Mouse (Mus musculus) cerebellum, adult 9-10 months (tissue): ENCODE data around the gene Hikeshi.

Experiments used
- DNase-seq: peaks from one replicate; pipeline ENCODE4 v3.0.0; 2022

The Hikeshi gene

DNA sequence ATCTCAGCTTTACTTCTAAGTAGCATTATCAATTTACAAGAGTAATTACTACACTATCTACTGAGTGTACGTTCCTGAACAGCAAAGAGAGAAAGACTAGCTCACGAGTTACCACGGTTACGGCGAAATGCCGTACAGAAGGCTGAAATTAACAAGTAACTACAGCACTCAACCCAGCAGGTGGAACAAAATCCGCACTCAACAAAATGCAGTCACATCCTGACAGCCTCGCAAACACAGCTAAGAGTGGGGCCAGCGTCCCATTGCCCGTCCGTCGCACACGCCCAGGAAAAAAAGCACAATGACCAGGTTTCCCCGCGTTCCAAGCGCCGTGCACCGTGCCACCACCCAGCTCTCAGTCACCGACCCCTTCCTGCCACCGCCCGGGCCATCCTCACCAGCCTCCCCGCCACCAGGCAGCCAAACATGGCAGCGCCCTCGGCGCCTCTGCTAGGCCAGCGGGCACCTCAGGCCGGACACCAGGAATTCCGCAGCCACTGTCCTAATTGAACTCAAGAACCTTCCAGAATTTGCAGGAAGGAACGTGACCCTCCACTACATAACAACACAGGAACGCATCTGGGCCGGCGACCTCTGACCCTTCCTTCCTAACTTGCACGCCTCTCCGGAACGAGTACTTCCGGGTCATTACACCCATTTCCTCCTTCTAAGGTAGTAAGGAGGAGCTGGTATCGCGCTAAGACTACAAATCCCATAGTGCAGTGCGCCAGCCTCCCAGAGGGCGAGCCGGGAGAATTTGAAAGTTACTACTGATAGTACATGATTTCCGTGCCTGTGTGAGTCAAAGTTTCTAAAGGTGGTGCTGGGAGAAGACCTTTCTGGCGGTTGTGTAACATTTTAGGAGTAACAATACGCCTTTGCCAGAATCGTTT is at the start of gene Hikeshi:
Gene Hikeshi (minus strand): TSS at position 634 of the 893 bp plus-strand sequence.
- peak; percentile 96 for DNase-seq

DNA sequence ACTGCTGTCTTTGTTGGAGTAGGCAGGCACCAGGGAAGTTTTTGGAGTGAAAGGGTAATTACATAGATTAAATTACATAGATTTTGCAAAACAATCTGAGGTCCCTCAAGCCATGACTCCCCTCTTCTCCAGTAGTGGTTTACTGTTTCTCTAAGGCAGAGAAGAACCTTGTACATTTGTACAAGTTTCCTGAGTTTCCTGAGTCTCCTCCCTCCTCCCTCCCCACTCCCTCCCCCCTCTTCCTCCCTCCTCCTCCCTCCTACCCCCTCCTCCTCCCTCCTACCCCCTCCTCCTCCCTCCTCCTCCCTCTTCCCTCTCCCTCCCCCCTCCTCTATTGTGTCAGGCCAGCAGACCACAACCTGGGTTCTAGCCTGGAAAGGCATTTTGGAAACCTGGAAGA is 43.4 kb upstream of the Hikeshi start:
- DNase-seq = no peak

DNA sequence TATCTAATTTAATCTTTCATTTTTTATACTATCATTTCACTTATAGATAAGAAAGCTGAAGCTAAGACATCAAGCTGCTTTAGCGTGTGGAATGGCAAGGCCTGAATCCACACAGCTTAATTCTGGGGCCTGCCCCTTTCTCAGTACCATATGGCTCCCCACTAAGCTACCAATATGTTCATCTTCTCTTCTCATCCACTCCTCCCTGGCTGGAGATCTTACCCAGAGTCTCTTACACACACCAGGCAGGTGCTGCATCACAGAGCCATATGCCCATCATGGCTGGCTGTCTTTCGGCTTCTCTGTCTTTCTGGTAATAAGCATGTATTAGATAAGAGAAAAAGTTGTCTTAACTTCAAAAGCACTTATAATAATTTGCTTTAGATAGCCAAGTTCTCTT is 42.4 kb upstream of the Hikeshi start:
- peak; percentile 73 for DNase-seq

DNA sequence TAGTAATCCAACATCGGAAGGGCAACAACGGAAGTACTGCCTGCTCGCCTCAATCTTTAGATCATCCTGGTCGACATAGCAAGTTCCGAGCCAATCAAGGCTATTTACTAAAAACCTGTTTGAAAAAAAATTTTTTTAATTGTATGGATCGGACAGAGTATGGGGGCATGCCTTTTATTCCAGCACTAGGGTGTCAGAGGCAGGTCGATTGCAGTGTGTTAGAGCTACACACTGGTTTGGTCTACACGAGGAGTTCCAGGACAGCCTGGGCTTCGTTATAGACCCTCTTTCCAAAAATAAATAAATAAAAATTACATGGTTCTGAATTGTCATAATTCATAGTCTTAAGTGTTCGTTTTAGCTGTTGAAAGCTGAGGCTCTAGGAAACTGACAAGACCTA is 40.6 kb upstream of the Hikeshi start:
- DNase-seq = no peak

DNA sequence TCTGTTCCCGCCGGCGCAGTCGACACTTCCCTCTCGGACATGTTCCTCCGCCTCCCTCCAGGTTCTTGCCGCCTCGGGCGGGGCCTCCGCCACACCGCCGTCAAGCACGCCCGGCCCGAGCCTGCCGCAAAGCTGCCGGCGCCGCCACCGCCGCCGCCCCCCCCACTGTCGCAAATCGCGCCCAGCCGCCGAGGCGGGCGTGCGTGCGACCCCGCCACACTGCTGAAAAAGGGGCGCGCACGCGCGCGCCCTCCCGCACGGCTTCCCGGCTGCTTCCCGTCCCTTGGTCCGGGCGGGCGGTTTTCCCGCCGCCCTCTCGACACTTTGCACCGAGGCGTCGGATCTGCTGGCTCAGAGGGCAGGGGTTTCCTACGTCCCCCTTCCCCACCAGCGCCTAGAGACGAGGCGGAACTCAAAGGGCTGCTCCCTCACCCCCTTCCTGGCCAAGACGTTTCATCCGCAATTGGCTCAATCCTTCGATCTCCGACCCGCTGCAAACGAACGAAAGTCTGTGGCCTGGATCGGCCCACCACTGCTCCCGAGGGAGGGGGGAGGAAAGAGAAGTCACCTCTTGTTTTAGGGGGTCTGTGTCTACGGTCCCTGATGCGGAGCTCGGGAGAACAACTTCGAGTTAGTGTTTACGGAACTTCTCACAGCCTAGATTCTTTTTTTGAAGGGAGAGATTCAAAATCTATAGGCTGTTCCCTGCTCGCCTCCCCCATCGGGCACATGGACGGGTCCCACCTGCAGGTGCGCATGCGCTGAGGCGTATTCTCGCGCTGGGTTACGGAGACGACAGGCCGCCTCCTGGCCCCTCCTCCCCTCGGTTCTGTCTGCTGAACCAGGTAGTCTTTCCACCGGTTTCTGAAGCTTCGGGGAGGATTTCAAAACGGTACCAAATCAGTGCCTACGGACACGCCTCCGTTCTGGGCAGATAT is 39.8 kb upstream of the Hikeshi start, which contains the start of gene Eed:
Gene Eed (minus strand): TSS at position 499 of the 938 bp plus-strand sequence.
- DNase-seq = peak; percentile 97

DNA sequence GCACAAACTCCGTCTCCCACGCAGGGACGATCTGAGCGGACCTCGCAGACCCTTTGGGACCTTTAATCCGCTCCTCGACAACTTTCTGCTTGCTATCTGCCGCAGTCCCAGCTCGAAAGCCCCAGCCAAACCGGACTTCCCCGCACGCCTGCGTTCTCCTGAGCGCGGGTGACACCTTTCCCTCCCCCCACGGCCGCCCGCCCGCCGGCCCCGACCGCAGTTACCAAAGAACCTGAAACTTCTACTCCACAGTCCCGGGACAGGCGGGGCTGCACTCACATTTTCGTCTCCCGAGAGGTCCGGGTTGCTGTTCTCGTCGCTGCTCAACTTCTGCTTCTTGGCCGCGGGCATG is 39.1 kb upstream of the Hikeshi start:
- no peak for DNase-seq

DNA sequence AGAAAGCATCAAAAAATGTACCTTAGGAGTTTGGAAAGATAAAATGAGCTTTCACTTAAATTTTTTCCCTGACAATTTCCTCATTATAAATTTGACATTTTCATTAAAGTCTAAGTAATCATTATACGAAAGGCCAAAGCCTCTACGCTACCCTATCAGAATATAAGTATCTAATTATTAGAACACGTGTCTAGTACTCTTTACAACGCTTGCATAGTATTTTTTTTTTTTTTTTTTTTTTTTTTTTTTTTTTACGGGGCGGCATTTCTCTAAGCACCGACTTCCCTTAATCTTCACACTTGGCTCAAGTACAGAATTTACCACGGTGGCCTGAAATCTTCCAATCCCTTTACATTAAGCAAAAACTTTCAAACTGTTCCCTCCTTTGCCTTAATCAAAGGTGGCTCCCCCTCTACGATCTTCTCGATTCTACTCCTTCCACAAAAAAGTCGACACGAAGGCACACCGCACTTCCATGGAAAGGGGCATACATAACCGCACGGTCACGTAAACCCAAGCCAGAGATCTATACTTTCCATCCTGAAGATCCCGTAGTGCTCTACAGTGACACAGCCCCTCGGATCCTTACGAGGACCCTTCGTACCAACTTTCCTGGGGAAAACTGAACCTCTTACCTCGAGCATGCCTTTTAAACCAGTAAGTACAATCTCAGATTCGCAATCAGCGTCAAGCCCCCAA is 38.6 kb upstream of the Hikeshi start:
- DNase-seq = no peak

DNA sequence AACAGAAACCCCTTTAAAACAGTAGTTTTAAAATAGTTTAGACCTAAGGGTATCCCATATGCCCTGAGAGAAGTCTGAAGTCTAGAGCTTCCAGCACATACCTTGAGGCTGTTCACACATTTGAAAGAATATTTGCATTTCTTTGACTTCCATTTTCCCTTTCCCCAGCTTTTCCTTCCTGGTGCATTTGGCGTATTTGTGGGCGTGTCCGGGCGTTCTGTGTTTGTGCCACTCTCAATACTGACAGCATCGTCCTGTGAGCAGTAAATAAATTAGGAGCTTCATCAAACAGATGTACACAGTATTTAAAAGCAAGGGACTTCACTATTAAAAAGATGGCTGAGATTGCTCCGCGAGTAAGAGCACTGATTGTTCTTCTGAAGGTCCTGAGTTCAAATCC is 35.8 kb upstream of the Hikeshi start:
- DNase-seq = no peak

DNA sequence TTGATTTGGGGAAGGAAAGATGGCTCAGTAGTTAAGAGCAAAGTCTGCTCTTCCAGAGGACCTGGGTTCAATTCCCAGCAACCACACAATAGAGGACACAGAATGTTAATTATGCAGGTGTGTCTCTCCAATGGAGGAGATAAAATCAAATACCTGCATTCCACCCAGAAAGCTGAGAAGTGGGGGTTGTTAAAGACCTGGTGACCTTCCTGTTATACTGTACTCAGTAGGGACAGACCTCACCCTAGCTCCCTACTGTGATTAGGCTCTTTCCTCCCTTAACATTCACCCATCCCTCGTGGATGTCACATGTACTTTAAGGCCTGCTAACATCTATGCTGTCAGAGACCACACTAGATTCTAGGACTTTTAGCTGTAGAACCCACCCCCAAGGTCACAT is 34.6 kb upstream of the Hikeshi start:
- DNase-seq = no peak

DNA sequence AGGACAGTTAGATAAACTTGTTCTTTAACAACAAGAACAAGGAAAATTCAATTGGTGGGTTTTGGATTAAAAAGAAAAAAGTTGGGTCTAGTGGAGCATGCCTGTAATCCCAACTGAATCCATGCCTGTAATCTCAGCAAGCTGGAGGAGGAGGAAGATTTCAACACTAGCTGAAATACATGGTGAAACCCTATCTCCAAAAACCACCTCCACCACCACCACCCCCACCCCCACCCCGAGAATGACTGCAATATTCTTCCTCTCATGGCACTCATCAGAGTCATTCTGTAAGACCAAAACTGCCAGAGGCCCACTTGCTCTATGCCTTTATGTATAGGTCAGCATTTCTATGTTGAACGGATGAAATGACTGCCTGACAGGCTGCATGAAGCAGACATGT is 26.2 kb upstream of the Hikeshi start:
- no peak for DNase-seq

DNA sequence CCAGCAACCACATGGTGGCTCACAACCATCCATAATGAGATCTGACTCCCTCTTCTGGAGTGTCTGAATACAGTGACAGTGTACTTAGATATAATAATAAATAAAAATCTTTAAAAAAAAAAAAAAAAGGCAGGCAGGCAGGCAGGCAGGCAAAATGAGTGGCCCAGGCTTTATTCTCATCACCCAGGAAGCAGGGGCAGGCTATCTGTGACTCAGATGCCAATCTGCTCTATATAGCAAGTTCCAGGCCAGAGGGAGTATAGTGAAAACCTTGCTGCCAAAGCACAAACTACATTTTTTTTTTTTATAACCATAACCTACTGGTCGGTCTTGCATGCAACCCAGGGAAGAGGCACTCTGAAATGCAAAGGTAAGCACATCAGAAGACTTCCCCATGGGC is 25.8 kb upstream of the Hikeshi start:
- no peak for DNase-seq

DNA sequence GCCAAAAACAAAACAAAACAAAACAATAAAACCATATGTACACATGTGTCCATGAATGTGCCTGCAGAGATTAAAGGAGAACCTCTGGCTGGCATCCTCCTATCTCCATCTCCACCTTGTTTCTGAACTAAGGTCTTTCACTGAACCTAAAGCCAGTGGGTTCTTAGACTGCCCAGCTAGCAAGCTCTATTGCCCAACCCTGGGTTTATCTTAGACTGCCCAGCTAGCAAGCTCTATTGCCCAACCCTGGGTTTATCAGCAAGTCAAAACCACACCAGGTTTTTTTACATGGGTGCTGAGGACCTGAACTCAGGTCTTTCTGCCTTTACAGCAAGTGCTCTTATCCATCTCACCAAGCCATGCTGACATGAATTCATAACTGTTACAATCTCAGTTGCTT is 22.1 kb upstream of the Hikeshi start:
- no peak for DNase-seq

DNA sequence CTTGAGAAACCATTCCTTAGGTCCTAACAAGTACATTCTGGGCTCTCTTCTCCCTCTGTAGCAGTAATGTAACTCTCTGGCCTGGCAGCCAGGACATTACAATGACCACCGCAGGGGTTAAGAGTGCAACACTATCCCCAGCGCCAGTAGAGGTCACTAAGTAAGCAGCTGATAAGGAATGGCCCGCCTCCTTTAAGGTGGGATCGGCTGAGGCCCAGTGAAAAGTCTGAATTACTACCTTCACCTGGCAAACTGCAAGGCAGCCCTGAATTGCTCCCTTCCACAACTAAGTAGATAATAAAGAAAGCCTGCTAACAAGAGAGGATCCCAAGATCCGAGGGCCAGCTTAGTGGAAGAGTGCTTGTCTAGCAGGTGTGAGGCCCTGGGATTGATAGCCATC is 16.3 kb upstream of the Hikeshi start:
- no peak for DNase-seq

DNA sequence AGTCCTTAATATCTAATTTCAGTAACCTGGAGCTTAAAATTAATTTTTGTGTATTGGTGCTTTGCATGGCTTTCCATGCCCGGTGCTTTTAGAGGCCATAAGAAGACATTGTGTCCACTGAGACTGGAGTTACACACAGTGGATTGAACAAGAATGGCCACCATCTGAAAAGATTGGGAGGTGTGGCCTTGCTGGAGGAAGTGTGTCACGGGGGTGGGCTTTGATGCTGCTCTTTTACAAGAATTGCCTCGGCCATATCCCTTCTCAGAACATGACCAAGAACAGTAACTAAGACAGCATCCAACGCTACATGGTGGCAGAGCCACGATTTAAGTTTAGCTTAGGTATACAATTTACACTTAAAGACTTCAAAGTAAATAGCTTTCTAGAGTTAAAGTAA is 13.3 kb upstream of the Hikeshi start:
- no peak for DNase-seq

DNA sequence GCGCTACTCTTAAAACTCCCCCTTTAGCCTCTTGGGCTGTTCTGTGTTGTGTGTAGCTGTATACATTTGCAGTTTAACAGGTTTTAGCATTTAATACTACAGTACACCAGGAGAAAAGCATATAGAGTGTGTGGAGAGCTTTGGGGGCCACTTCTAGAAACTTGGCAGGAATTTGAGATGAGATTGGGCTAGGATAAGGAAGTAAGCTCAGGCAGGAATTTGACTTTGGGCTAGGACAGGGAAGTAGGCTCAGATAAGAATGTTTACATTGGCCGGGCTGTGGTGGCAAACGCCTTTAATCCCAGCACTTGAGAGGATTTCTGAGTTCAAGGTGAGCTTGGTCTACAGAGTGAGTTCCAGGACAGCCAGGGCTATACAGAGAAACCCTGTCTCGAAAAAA is 8.4 kb upstream of the Hikeshi start:
- DNase-seq = no peak

DNA sequence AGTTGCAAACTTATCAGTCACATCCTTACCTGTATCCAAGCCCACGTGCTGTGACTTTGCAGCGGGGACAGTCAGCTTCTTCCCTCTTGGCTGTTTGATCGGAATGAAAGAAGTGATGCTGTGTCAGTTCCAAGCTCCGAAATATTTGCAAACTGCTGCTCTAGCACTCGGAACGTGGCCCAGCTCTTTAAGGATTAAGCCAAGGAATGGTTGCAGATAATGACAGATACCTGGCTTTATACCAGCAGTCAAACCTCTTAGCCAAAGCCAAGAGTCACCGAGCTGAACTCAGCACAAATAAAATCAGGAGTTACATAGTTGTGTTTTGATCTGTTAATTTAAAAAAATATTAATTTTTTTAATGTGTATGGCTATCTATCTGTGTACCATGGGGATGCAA is 7.0 kb upstream of the Hikeshi start:
- no peak for DNase-seq

DNA sequence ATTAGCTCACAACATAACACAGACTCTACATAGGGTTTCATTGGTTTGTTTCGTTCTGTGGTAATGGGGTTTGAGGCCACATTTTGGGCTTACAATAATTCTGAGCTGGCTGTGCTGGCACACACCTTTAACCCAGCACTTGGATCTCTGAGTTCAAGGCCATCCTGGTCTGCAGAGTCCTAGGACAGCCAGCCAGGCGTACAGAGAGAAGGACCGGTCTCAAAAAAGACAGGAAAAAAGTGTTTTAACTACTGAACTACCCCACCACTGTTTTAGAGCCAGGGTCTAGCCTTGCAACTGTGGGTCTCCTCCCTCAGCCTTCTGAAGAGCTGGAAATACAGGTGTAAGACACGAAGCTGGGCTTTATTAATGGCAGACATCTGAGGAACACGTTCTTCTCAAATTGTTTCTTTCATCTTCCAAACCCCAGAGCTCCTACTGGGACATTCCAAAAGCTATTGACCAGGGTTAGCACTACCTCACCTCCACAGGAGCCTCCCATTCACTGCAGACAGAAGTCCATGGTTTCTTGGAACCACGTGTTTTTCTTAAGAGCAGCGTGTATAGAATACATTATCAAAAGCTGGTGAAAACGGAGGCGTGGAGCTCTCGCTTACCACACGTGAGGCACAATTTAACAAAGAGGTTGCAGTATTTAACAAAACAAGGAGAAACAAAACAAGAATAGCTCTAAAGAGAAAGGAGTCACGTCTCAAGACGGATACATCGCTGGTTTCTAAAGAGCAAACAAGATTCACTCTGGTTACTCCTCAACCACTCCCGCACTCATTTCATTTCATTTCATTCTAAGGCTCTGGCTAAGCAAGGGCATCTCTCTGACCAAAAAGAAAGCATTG is 1.3 kb downstream of the Hikeshi start:
- DNase-seq = no peak

DNA sequence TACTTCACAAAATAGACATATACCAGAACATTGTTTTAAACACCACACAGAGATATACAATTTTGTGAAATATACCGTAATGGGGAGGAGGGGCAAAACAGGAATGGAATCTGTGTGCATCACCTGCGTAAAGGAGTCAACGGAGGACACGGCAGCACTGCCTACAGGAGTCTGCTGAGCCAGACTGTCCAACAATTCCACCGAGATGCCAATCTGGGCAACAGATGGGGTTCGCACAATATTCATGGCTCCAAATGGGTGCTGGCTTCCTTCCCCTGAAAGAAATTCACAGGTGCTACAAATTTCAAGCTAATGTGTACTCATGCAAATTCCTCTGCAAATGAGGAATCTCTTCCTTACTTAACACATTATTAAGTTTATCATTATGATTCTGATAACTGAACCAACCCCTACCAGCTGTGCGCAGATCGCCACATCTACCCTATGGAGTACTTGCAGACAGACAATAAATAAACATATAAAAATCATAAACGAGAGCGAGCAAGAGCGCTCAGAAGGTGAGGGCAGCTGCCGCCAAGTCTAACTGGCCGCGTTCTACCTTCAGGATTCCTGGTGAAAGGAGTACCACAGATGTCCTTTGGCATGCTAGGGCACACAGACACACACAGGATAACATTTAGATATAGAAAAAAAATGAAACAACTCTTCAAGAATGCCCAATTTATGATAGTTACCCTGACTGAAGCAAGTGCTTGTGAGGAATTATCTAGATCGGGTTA is 17.4 kb downstream of the Hikeshi start:
- DNase-seq = peak; percentile 90

DNA sequence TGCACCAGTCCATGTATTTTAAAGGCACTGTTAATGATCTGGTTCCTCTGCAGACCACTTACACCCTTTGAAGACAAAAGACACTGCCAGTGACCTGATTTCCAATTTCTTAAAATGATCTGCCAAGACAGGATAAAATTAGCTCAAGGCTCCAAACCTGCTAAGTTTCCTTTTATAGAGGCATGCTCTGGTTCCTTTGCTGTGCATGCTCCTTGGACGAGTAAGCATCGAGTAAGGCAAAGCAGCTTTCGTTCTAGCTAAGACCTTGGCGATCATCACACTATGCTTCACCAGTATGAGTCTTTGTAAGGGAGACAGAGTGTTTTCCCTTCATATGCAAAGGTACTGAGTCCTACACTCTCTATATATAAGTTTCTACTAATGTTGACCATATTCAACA is 23.2 kb downstream of the Hikeshi start:
- no peak for DNase-seq

DNA sequence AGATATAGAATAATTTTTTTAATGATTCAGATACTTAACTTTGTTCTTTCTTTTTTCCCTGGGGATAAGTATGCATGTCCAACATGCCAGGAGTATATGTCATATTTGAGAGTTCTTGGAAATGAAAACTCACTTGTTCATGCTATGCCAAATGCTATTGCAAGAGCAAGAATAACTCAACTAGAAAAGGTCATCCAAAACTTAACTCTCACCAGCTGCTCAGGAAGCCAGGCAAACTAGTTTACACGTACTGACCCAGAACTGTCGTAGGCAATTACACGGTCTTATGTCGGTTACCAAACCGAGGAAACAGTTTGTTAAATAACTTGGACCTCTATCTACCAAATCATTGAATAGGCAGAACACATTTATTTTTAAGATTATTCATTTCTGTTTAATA is 24.3 kb downstream of the Hikeshi start:
- no peak for DNase-seq

DNA sequence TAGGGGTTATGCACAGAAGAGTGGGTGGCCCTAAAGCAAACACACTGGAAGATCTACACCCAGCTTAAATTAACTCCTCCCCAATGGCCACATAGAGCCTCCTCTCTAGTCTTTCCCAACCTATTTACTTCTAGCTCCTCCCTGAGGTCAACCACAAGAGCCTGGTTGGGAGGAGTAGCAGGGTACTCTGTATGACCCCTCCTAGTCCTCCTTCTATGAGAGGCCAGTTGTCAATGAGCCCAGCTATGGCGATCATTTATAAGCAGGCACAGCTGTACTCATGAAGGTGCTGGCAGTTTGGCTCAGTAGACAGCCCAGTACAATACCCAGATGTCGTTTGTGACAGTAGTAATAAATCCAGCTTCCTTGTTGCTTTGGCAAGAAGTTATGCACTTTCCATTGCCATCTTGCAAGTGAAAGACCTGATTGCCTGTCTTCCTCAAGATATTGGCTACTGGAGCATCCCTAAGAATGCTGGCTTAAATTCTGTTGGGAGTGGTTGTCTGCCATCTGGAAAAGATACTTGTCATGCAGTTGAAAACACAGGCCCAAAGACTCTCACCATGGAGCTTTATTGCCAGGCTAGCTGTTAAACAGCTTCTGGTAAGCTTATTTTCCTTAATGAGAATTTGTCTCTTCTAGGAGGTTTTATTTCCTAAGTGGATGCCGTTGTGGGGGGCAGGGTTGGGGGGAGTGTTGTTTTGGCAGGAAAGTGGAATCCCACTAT is 27.4 kb downstream of the Hikeshi start:
- no peak for DNase-seq
